Mouse (Mus musculus) liver, embryonic 13.5 days (tissue): ENCODE results near the gene Pde10a. TPM values are rescaled to one million over a fixed set of nuclear protein-coding genes. Genes with fewer than 3 reads are reported as not detected.

Experiments
- ATAC-seq: fragments of 200-750 bp; cut with Nextera tagmentation; 2 replicates; pipeline ENCODE4 v1.8.0; 2017; ENCODE audit warnings: low read depth, mild to moderate bottlenecking, moderate number of reproducible peaks, moderate library complexity
- DNase-seq: peaks from one replicate; pipeline ENCODE4 v3.0.0; 2022
- H3K27ac ChIP-seq: fragments of 300-500 bp; sonication (generic); 2 replicates; pipeline ENCODE4 v1.5.1; 2015; ENCODE audit warnings: moderate library complexity, mild to moderate bottlenecking, inconsistent platforms
- H3K27me3 ChIP-seq: fragments of 300-500 bp; sonication (generic); 2 replicates; pipeline ENCODE4 v1.6.1; 2015; ENCODE audit warnings: mild to moderate bottlenecking, inconsistent platforms
- H3K36me3 ChIP-seq: fragments of 300-500 bp; sonication (generic); 2 replicates; pipeline ENCODE4 v1.6.1; 2015; ENCODE audit warnings: mild to moderate bottlenecking, inconsistent platforms
- H3K4me1 ChIP-seq: fragments of 300-500 bp; sonication (generic); replicated peaks from 2 replicates; pipeline ENCODE4 v1.6.1; 2015; ENCODE audit warnings: inconsistent platforms
- H3K4me2 ChIP-seq: fragments of 300-500 bp; sonication (generic); 2 replicates; pipeline ENCODE4 v1.6.1; 2015; ENCODE audit warnings: inconsistent platforms, mild to moderate bottlenecking, moderate library complexity
- H3K4me3 ChIP-seq: fragments of 300-500 bp; sonication (generic); replicated peaks from 2 replicates; pipeline ENCODE4 v1.5.1; 2015; ENCODE audit warnings: mild to moderate bottlenecking, inconsistent platforms
- H3K9ac ChIP-seq: fragments of 300-500 bp; sonication (generic); 2 replicates; pipeline ENCODE4 v1.6.1; 2015; ENCODE audit warnings: mild to moderate bottlenecking, inconsistent platforms
- H3K9me3 ChIP-seq: fragments of 300-500 bp; sonication (generic); replicated peaks from 2 replicates; pipeline ENCODE4 v1.6.1; 2016; ENCODE audit warnings: inconsistent platforms
- WGBS: fragments of 180-500 bp; shearing (Covaris S2); methylation state at CpG from one replicate; pipeline ENCODE4 v1.1.7; 2015; ENCODE audit not compliant: insufficient replicate concordance; 5-methylcytosine and 5-hydroxymethylcytosine counted together
- polyA plus RNA-seq: library from polyadenylated mRNA; unstranded; fragments of >200 nt; fragmentation: Nextera tagmentation; extraction: Ambion mirVana; gene quantifications from 2 replicates; pipeline ENCODE4 v1.2.1, GENCODE M21; 2015

Pde10a gene
- polyA plus RNA-seq, 1 experiment from 2014 or later: 0.39 TPM

GRCm38 (mm10) chr17:8802889-8803799 is 278.0 kb downstream of the Pde10a start:
- ATAC-seq: no peak
- H3K27ac ChIP-seq: no peak overlapping the region
- H3K9me3 ChIP-seq: no peaks in the 10 kb centered on the region
- H3K36me3 ChIP-seq: no peaks in the 10 kb centered on the region
- H3K9ac ChIP-seq: no peak overlapping the region
- H3K27me3 ChIP-seq: peaks cover 83% of the 10 kb centered on the region
- no peak for DNase-seq
- peaks cover 5% of the 10 kb centered on the region; the same call in 1 of the 2 replicates for H3K4me1 ChIP-seq
- H3K4me2 ChIP-seq: peak overlapping the region; percentile 69
- H3K4me3 ChIP-seq: peak overlapping the region; percentile 54
- 11% methylated on average over 27 of the region's 27 CpGs for WGBS

- H3K27ac ChIP-seq: no peak overlapping the region
- peaks cover 52% of the 10 kb centered on the region for H3K27me3 ChIP-seq
- ATAC-seq: no peak
These were observed 282.2 kb downstream of the Pde10a start for GRCm38 (mm10) chr17:8807345-8807744.

GRCm38 (mm10) chr17:8809771-8810170 is 284.6 kb downstream of the Pde10a start:
- H3K9me3 ChIP-seq: no peaks in the 10 kb centered on the region
- ATAC-seq: no peak
- WGBS: 46% methylated on average over 6 of the region's 6 CpGs
- H3K4me2 ChIP-seq: no peak overlapping the region
- no peak overlapping the region for H3K27ac ChIP-seq
- H3K36me3 ChIP-seq: no peaks in the 10 kb centered on the region
- DNase-seq: no peak
- peaks cover 31% of the 10 kb centered on the region for H3K27me3 ChIP-seq
- no peak overlapping the region for H3K4me3 ChIP-seq
- H3K4me1 ChIP-seq: no peaks in the 10 kb centered on the region
- no peak overlapping the region for H3K9ac ChIP-seq

More at GRCm38 (mm10) chr17:8807345-8807744, 282.2 kb downstream of the Pde10a start:
- H3K4me2 ChIP-seq: no peak overlapping the region
- no peaks in the 10 kb centered on the region for H3K9me3 ChIP-seq
- WGBS: 24% methylated on average over 3 of the region's 3 CpGs
- H3K4me1 ChIP-seq: no peaks in the 10 kb centered on the region
- no peak overlapping the region for H3K4me3 ChIP-seq
- DNase-seq: no peak
- no peak overlapping the region for H3K9ac ChIP-seq
- no peaks in the 10 kb centered on the region for H3K36me3 ChIP-seq

- Histone ChIP-seq H3K4me2 (no peak overlapping the region), H3K27ac (no peak overlapping the region), H3K9me3 (no peaks in the 10 kb centered on the region), H3K27me3 (peaks cover 27% of the 10 kb centered on the region), H3K36me3 (no peaks in the 10 kb centered on the region), H3K4me1 (no peaks in the 10 kb centered on the region), H3K9ac (no peak overlapping the region), H3K4me3 (no peak overlapping the region)
- 74% methylated on average over 8 of the region's 8 CpGs for WGBS
- ATAC-seq (no peak), DNase-seq (no peak)
These were observed 285.0 kb downstream of the Pde10a start for GRCm38 (mm10) chr17:8810201-8810600.

- 37% methylated on average over 12 of the region's 12 CpGs for WGBS
- Histone ChIP-seq H3K4me3 (no peak overlapping the region), H3K27ac (no peak overlapping the region), H3K9ac (no peak overlapping the region), H3K36me3 (no peaks in the 10 kb centered on the region), H3K9me3 (no peaks in the 10 kb centered on the region), H3K4me2 (no peak overlapping the region), H3K27me3 (0 out of 2 replicates have a peak, but pooled peaks cover 15% of the 10 kb centered on the region), H3K4me1 (no peaks in the 10 kb centered on the region)
- DNase-seq: no peak
- no peak for ATAC-seq
These were observed 287.2 kb downstream of the Pde10a start for GRCm38 (mm10) chr17:8812228-8812865.

GRCm38 (mm10) chr17:8813773-8814491 is 288.8 kb downstream of the Pde10a start:
- 55% methylated on average over 3 of the region's 3 CpGs for WGBS
- no peak overlapping the region for H3K4me2 ChIP-seq
- H3K27me3 ChIP-seq: 0 out of 2 replicates have a peak, but pooled peaks cover 15% of the 10 kb centered on the region
- no peaks in the 10 kb centered on the region for H3K9me3 ChIP-seq
- no peak overlapping the region for H3K4me3 ChIP-seq
- DNase-seq: no peak
- H3K36me3 ChIP-seq: no peaks in the 10 kb centered on the region
- no peaks in the 10 kb centered on the region for H3K4me1 ChIP-seq
- ATAC-seq: no peak
- no peak overlapping the region for H3K27ac ChIP-seq
- no peak overlapping the region for H3K9ac ChIP-seq

GRCm38 (mm10) chr17:8815376-8815775 is 290.2 kb downstream of the Pde10a start:
- H3K36me3 ChIP-seq: no peaks in the 10 kb centered on the region
- DNase-seq (no peak), ATAC-seq (no peak)
- H3K4me2 ChIP-seq: no peak overlapping the region
- WGBS: 79% methylated on average over 3 of the region's 3 CpGs
- no peak overlapping the region for H3K4me3 ChIP-seq
- 0 out of 2 replicates have a peak, but pooled peaks cover 11% of the 10 kb centered on the region for H3K27me3 ChIP-seq
- H3K27ac ChIP-seq: no peak overlapping the region
- H3K4me1 ChIP-seq: no peaks in the 10 kb centered on the region
- no peak overlapping the region for H3K9ac ChIP-seq
- H3K9me3 ChIP-seq: no peaks in the 10 kb centered on the region

- no peak overlapping the region for H3K9ac ChIP-seq
- H3K4me2 ChIP-seq: no peak overlapping the region
- no peaks in the 10 kb centered on the region for H3K36me3 ChIP-seq
- WGBS: 57% methylated on average over 5 of the region's 5 CpGs
- H3K4me1 ChIP-seq: no peaks in the 10 kb centered on the region
- no peak overlapping the region for H3K4me3 ChIP-seq
- H3K27me3 ChIP-seq: 0 out of 2 replicates have a peak, but pooled peaks cover 11% of the 10 kb centered on the region
- no peak for DNase-seq
- H3K9me3 ChIP-seq: no peaks in the 10 kb centered on the region
- no peak overlapping the region for H3K27ac ChIP-seq
- ATAC-seq: no peak
These were observed 290.7 kb downstream of the Pde10a start for GRCm38 (mm10) chr17:8815864-8816263.

GRCm38 (mm10) chr17:8818675-8819074 is 293.5 kb downstream of the Pde10a start:
- ATAC-seq (no peak), DNase-seq (no peak)
- H3K4me3 ChIP-seq: no peak overlapping the region
- H3K36me3 ChIP-seq: no peaks in the 10 kb centered on the region
- WGBS: 76% methylated on average over 13 of the region's 13 CpGs
- no peak overlapping the region for H3K9ac ChIP-seq
- H3K9me3 ChIP-seq: no peaks in the 10 kb centered on the region
- H3K27me3 ChIP-seq: no peaks in the 10 kb centered on the region
- no peak overlapping the region for H3K4me2 ChIP-seq
- no peak overlapping the region for H3K27ac ChIP-seq
- H3K4me1 ChIP-seq: no peaks in the 10 kb centered on the region

- Histone ChIP-seq H3K9ac (no peak overlapping the region), H3K27me3 (no peaks in the 10 kb centered on the region), H3K27ac (no peak overlapping the region), H3K4me2 (no peak overlapping the region), H3K4me1 (no peaks in the 10 kb centered on the region), H3K36me3 (no peaks in the 10 kb centered on the region), H3K9me3 (no peaks in the 10 kb centered on the region), H3K4me3 (no peak overlapping the region)
- 51% methylated on average over 7 of the region's 7 CpGs for WGBS
- ATAC-seq (no peak), DNase-seq (no peak)
These were observed 298.4 kb downstream of the Pde10a start for GRCm38 (mm10) chr17:8823548-8823947.

GRCm38 (mm10) chr17:8827204-8827603 is 302.0 kb downstream of the Pde10a start:
- no peaks in the 10 kb centered on the region for H3K4me1 ChIP-seq
- 65% methylated on average over 9 of the region's 9 CpGs for WGBS
- no peaks in the 10 kb centered on the region for H3K27me3 ChIP-seq
- DNase-seq: no peak
- no peaks in the 10 kb centered on the region for H3K36me3 ChIP-seq
- no peak overlapping the region for H3K4me3 ChIP-seq
- no peaks in the 10 kb centered on the region for H3K9me3 ChIP-seq
- ATAC-seq: no peak
- no peak overlapping the region for H3K27ac ChIP-seq
- no peak overlapping the region for H3K9ac ChIP-seq
- no peak overlapping the region for H3K4me2 ChIP-seq
